Mouse (Mus musculus) midbrain, embryonic 12.5 days (tissue): ENCODE measurements around the gene Cetn2. TPM values are rescaled to one million over a fixed set of nuclear protein-coding genes. Genes with fewer than 3 reads are reported as not detected.

Source experiments
- ATAC-seq: fragments of 200-750 bp; cut with Nextera tagmentation; 2 replicates; pipeline ENCODE4 v1.8.0; 2017; ENCODE audit warnings: low read depth, moderate TSS enrichment, moderate library complexity; ENCODE audit not compliant: low FRiP score
- H3K27ac ChIP-seq: fragments of 300-500 bp; sonication (generic); replicated peaks from 2 replicates; pipeline ENCODE4 v1.5.1; 2016; ENCODE audit warnings: mild to moderate bottlenecking
- H3K27me3 ChIP-seq: fragments of 300-500 bp; sonication (generic); 2 replicates; pipeline ENCODE4 v1.6.1; 2016; ENCODE audit warnings: mild to moderate bottlenecking
- H3K36me3 ChIP-seq: fragments of 300-500 bp; sonication (generic); 2 replicates; pipeline ENCODE4 v1.6.1; 2016
- H3K4me1 ChIP-seq: fragments of 300-500 bp; sonication (generic); 2 replicates; pipeline ENCODE4 v1.6.1; 2016
- H3K4me2 ChIP-seq: fragments of 300-500 bp; sonication (generic); replicated peaks from 2 replicates; pipeline ENCODE4 v1.6.1; 2016; ENCODE audit warnings: mild to moderate bottlenecking, moderate library complexity
- H3K4me3 ChIP-seq: fragments of 300-500 bp; sonication (generic); 2 replicates; pipeline ENCODE4 v1.5.1; 2016; ENCODE audit warnings: mild to moderate bottlenecking
- H3K9ac ChIP-seq: fragments of 300-500 bp; sonication (generic); replicated peaks from 2 replicates; pipeline ENCODE4 v1.6.1; 2016; ENCODE audit warnings: mild to moderate bottlenecking, moderate library complexity
- H3K9me3 ChIP-seq: fragments of 300-500 bp; sonication (generic); 2 replicates; pipeline ENCODE4 v1.6.1; 2016; ENCODE audit warnings: mild to moderate bottlenecking
- WGBS: fragments of 180-500 bp; shearing (Covaris S2); methylation state at CpG from one replicate; pipeline ENCODE4 v1.1.7; 2016; 5-methylcytosine and 5-hydroxymethylcytosine counted together
- polyA plus RNA-seq: library from polyadenylated mRNA; unstranded; fragments of >200 nt; fragmentation: Nextera tagmentation; extraction: Ambion mirVana; gene quantifications from 2 replicates; pipeline ENCODE4 v1.2.1, GENCODE M21; 2016

The Cetn2 gene
- polyA plus RNA-seq, 1 experiment from 2014 or later = 99.1 TPM

- H3K27me3 ChIP-seq = no peaks in the 10 kb centered on the region
- ATAC-seq = no peak
- peaks cover 6% of the 10 kb centered on the region; the same call in 1 of the 2 replicates for H3K4me1 ChIP-seq
- H3K9ac ChIP-seq = no peak overlapping the region
- H3K4me2 ChIP-seq = no peak overlapping the region; the same call in 1 of the 2 replicates
- no peak overlapping the region for H3K4me3 ChIP-seq
- H3K36me3 ChIP-seq = no peaks in the 10 kb centered on the region
- peak overlapping the region; percentile 82 for H3K27ac ChIP-seq
- 38% methylated on average over 1 of the region's 1 CpGs for WGBS
- no peaks in the 10 kb centered on the region for H3K9me3 ChIP-seq
These were observed 22.2 kb downstream of the Cetn2 start for GRCm38 (mm10) chrX:72896055-72896437.

GRCm38 (mm10) chrX:72895388-72896054, 22.7 kb downstream of the Cetn2 start:
- Histone ChIP-seq H3K36me3 (no peaks in the 10 kb centered on the region), H3K4me2 (peak overlapping the region; percentile 17; the same call in 1 of the 2 replicates), H3K27ac (peak overlapping the region; percentile 82), H3K4me3 (no peak overlapping the region), H3K9ac (no peak overlapping the region), H3K4me1 (peaks cover 6% of the 10 kb centered on the region; the same call in 1 of the 2 replicates), H3K9me3 (no peaks in the 10 kb centered on the region), H3K27me3 (no peaks in the 10 kb centered on the region)
- 45% methylated on average over 5 of the region's 5 CpGs for WGBS
- ATAC-seq = peak; percentile 96

Other genes with a start within 250 kb of the Cetn2 start
- gene Gabrq, start 93.2 kb downstream of the Cetn2 start, polyA plus RNA-seq = 1.6 and 1.8 TPM in 2 replicates
- 38.5 and 43.0 TPM in 2 replicates for gene Nsdhl, start 146 bp upstream of the Cetn2 start, polyA plus RNA-seq
- 3.1 and 3.3 TPM in 2 replicates for gene Zfp185, start 68.9 kb upstream of the Cetn2 start, polyA plus RNA-seq
- gene Pnma5, start 118.7 kb upstream of the Cetn2 start, polyA plus RNA-seq = 0.14 TPM in 1 of 2 replicates, not detected in the other
- gene Pnma3, start 146.4 kb upstream of the Cetn2 start, polyA plus RNA-seq = 1.1 TPM in 2 replicates
- gene Xlr4a, start 164.1 kb upstream of the Cetn2 start, polyA plus RNA-seq = 0.55 and 0.58 TPM in 2 replicates
- gene Xlr3a, start 178.7 kb upstream of the Cetn2 start, polyA plus RNA-seq = 3.5 and 4.0 TPM in 2 replicates
- gene Gm14685, start 198.6 kb upstream of the Cetn2 start, polyA plus RNA-seq = 0.29 and 0.73 TPM in 2 replicates
- not detected in 2 replicates for gene Xlr5b, start 230.4 kb upstream of the Cetn2 start, polyA plus RNA-seq
- gene DXBay18, start 231.0 kb upstream of the Cetn2 start, polyA plus RNA-seq = 0.34 and 0.40 TPM in 2 replicates